Comparison of ENCODE assay signal across 10 mouse cellular contexts in genomic region chr6:31883726-31884125, GRCm38 (mm10).
DNase-seq lines count a peak whose midpoint lies in the region; ATAC-seq and TF ChIP-seq lines count a peak whose summit lies in the region.
"Had no signal": no experiment of that assay in that cellular context is flagged by ENCODE, and none has a peak within 500 bp of the region (broad histone marks: within the 10 kb centered on the region; RNA-seq: fewer than 3 reads in every experiment).

No protein-coding gene starts in this region.

- H3K4me3 ChIP-seq in kidney, postnatal 0 days (replicated peaks; ENCODE audit: low read depth, low read length) = no peak overlapping the region
- no peak overlapping the region for H3K4me3 ChIP-seq in kidney, embryonic 15.5 days (replicated peaks)
- H3K4me3 ChIP-seq: hindbrain, embryonic 15.5 days; neural tube, embryonic 12.5 days had no signal

- H3K27ac ChIP-seq in kidney, postnatal 0 days = no peak overlapping the region
- no peak overlapping the region for H3K27ac ChIP-seq in kidney, embryonic 15.5 days
- H3K27ac ChIP-seq: hindbrain, embryonic 15.5 days; neural tube, embryonic 12.5 days had no signal

- WGBS in kidney, postnatal 0 days = 6% methylated on average over 2 of the region's 2 CpGs
- 4% methylated on average over 2 of the region's 2 CpGs for WGBS in kidney, embryonic 15.5 days

- DNase-seq in kidney, postnatal 0 days (ENCODE audit: low spot score) = peak; percentile 79
- DNase-seq in R1 (ENCODE audit: low read depth, low spot score) = peak; percentile 71
- peak; percentile 89 for DNase-seq in embryo, embryonic 11 days
- DNase-seq in lung, postnatal 14 days = peak; percentile 69
- DNase-seq in spleen, postnatal 4 days (ENCODE audit: low spot score in 2 of 2) = no peak

- no peaks in the 10 kb centered on the region for H3K4me1 ChIP-seq in kidney, postnatal 0 days (replicated peaks; ENCODE audit: insufficient read depth, low read length)
- H3K4me1 ChIP-seq in kidney, embryonic 15.5 days = no peaks in the 10 kb centered on the region

- no peak for TF ChIP-seq CTCF in kidney, postnatal 0 days (IDR thresholded peaks at IDR 0.05; ENCODE audit: low read depth)

- no peaks in the 10 kb centered on the region for H3K9me3 ChIP-seq in kidney, postnatal 0 days (replicated peaks; ENCODE audit: low read length)
- no peaks in the 10 kb centered on the region for H3K9me3 ChIP-seq in kidney, embryonic 15.5 days (replicated peaks)
- H3K9me3 ChIP-seq: hindbrain, embryonic 15.5 days; neural tube, embryonic 12.5 days had no signal

- H3K4me2 ChIP-seq in kidney, postnatal 0 days (ENCODE audit: low read length) = no peak overlapping the region
- no peak overlapping the region for H3K4me2 ChIP-seq in kidney, embryonic 15.5 days
- H3K4me2 ChIP-seq: hindbrain, embryonic 15.5 days; neural tube, embryonic 12.5 days had no signal

- no peaks in the 10 kb centered on the region for H3K36me3 ChIP-seq in kidney, postnatal 0 days (ENCODE audit: insufficient read depth, low read length)
- no peaks in the 10 kb centered on the region for H3K36me3 ChIP-seq in kidney, embryonic 15.5 days
- H3K36me3 ChIP-seq: hindbrain, embryonic 15.5 days; neural tube, embryonic 12.5 days had no signal

- H3K27me3 ChIP-seq in kidney, postnatal 0 days (ENCODE audit: insufficient read depth, low read length) = no peaks in the 10 kb centered on the region
- no peaks in the 10 kb centered on the region for H3K27me3 ChIP-seq in kidney, embryonic 15.5 days
- H3K27me3 ChIP-seq: hindbrain, embryonic 15.5 days; neural tube, embryonic 12.5 days had no signal

- no peak overlapping the region for H3K9ac ChIP-seq in kidney, postnatal 0 days (ENCODE audit: low read depth, low read length)
- no peak overlapping the region for H3K9ac ChIP-seq in kidney, embryonic 15.5 days
- H3K9ac ChIP-seq: hindbrain, embryonic 15.5 days; neural tube, embryonic 12.5 days had no signal

- no peak for ATAC-seq in kidney, postnatal 0 days (replicated peaks; ENCODE audit: low FRiP score, low read depth)
- no peak for ATAC-seq in kidney, embryonic 15.5 days (replicated peaks; ENCODE audit: low FRiP score)
- no peak for ATAC-seq in megakaryocyte-erythroid progenitor cell, adult 5-6 weeks (replicated peaks; ENCODE audit: low FRiP score, low TSS enrichment, poor library complexity, severe bottlenecking)
- no peak for ATAC-seq in megakaryocyte, adult 5-6 weeks (ENCODE audit: poor library complexity, severe bottlenecking)

Comparison
In these comparisons a context has a peak if more than half of its experiments do, and no peak if none do; other contexts are left out.
1. DNase-seq: peak in kidney, postnatal 0 days (single experiment), R1 (single experiment), embryo, embryonic 11 days (single experiment) and lung, postnatal 14 days (single experiment); none in spleen, postnatal 4 days (0 of 2).